Mouse (Mus musculus): Measurements from ENCODE around the gene Ctdsp1. TPM values are rescaled to one million over a fixed set of nuclear protein-coding genes. Genes with fewer than 3 reads are reported as not detected.

Ctdsp1 gene
- polyA plus RNA-seq, 1 experiment from 2014 or later = 78.9 TPM

DNA sequence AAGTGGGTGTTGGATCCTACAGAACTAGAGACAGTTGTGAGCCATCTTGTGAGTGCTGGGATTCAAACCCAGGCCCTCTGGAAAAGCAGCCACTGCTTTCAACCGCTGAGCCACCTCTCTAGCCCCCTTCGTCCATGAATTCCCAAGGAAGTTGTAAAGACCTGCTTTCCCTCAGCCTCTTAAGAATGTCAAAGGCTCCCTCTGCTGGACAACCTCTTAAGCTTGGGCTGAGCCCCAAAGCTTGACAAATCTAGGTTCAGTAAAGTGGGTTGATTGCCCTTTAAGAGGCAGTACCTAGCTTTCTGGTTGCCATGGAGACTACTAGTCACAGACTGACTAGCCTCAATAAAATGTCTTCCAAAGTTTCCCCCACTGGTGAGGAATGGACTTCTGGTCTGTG, 29.5 kb upstream of the Ctdsp1 start, which contains the start of gene Catip:
Gene Catip (plus strand): TSS at position 297 of the 400 bp plus-strand sequence.
- H3K4me3 ChIP-seq = no peak within 1 kb of the TSS
- no peak within 1 kb of the TSS for H3K27ac ChIP-seq
- H3K9ac ChIP-seq = no peak within 1 kb of the TSS
- H3K4me1 ChIP-seq = peaks cover 5% of the 10 kb centered on the region; the same call in 1 of the 2 replicates
- WGBS = 2% methylated on average over 2 of the region's 2 CpGs
- peak; percentile 53; the same call in 1 of the 2 replicates for ATAC-seq (ENCODE audit: insufficient number of reproducible peaks, insufficient read depth, low FRiP score, low TSS enrichment)
- H3K27me3 ChIP-seq = no peaks in the 10 kb centered on the region
- no peak within 1 kb of the TSS for H3K4me2 ChIP-seq (replicated peaks)
- no peaks in the 10 kb centered on the region for H3K9me3 ChIP-seq
- H3K36me3 ChIP-seq = no peaks in the 10 kb centered on the region

GRCm38 (mm10) chr1:74362325-74363229, 28.7 kb upstream of the Ctdsp1 start:
- Histone ChIP-seq H3K4me3 (no peak overlapping the region), H3K27ac (no peak overlapping the region), H3K9ac (no peak overlapping the region), H3K4me2 (replicated peaks) (no peak overlapping the region), H3K9me3 (no peaks in the 10 kb centered on the region), H3K27me3 (no peaks in the 10 kb centered on the region), H3K4me1 (peaks cover 5% of the 10 kb centered on the region; the same call in 1 of the 2 replicates), H3K36me3 (no peaks in the 10 kb centered on the region)
- 61% methylated on average over 17 of the region's 17 CpGs for WGBS
- ATAC-seq (ENCODE audit: insufficient number of reproducible peaks, insufficient read depth, low FRiP score, low TSS enrichment) = peak; percentile 65

DNA sequence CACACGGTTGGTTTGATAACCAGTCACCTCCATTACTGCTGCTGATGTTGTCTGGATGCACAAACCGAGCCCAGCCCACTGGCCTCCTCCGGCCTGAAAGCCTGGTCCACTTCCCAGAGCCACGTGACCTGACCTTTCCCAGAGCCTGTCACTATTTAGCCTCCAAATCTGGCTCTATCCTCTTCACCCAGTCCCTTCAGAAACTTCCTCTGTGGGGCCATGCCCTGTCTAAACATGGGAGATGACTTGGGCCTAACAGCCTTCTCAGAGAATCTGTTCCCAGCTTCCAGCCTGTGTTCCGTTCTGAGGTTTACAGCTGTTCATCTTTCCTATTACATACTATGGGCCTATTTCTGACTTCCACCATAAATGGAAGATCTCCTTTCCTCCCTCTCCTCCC, 27.9 kb upstream of the Ctdsp1 start:
- H3K27me3 ChIP-seq = no peaks in the 10 kb centered on the region
- no peak overlapping the region for H3K9ac ChIP-seq
- peaks cover 5% of the 10 kb centered on the region; the same call in 1 of the 2 replicates for H3K4me1 ChIP-seq
- no peak overlapping the region for H3K4me2 ChIP-seq (replicated peaks)
- H3K36me3 ChIP-seq = no peaks in the 10 kb centered on the region
- no peaks in the 10 kb centered on the region for H3K9me3 ChIP-seq
- 68% methylated on average over 5 of the region's 5 CpGs for WGBS
- H3K4me3 ChIP-seq = no peak overlapping the region
- no peak overlapping the region for H3K27ac ChIP-seq
- ATAC-seq (ENCODE audit: insufficient number of reproducible peaks, insufficient read depth, low FRiP score, low TSS enrichment) = no peak

DNA sequence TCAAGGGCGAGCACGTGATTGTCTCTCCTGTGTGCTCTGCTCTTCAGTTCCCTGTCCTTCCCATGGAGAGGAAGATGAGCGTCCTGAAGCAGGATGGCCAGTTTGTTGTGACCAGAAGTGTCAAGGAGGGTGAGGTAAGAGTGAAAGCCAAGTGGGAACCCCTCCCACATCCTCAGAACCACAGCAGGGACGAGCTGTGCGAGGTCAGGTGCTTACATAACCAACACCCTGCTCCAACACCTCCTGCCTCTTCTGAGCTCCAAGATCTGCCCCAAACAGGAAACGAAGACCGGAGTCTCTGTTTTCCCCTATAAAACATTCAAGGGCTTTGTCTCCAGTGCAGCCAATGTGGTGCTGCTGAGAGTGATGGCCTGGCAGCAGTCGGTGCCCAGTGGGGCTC, 27.0 kb upstream of the Ctdsp1 start:
- Histone ChIP-seq H3K27me3 (no peaks in the 10 kb centered on the region), H3K9me3 (no peaks in the 10 kb centered on the region), H3K9ac (no peak overlapping the region), H3K4me1 (peaks cover 5% of the 10 kb centered on the region; the same call in 1 of the 2 replicates), H3K4me3 (no peak overlapping the region), H3K27ac (no peak overlapping the region), H3K4me2 (replicated peaks) (no peak overlapping the region), H3K36me3 (no peaks in the 10 kb centered on the region)
- ATAC-seq (ENCODE audit: insufficient number of reproducible peaks, insufficient read depth, low FRiP score, low TSS enrichment) = no peak
- 77% methylated on average over 8 of the region's 8 CpGs for WGBS

DNA sequence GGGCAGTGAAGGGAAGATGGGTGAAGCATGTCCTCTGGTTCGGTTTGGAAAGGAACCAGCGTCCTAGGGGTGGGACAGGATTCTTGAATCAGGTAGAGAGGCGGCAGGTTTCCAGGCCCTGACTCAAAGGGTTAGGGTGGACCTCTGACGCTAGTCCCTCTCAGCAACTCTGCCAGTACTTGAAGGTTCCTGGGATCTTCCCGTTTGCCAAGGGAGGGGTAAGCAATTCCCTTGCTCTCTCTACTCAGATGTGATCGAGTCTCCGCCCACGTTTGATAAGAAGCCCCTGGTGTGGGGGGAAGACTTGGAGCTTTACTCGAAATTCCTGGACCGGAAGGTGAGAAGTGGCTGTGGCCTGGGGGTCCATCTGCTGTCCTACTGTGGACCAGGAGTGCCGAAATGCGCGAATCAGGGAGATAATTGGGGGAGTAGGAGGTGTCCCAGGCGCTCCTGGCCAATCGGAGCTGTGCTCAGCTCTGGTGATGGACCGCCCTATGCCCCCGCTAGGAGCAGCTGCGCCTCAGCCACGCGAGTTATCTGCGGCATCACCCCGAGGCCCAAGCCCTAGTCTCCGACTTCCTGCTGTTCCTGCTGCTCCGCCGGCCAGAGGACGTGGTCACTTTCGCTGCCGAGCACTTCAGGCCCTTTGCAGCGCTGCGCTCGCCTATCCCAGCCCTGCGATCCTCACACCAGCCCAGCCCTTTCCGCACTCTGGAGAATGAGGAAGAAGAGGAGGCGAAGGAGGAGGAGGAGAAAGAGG, 23.2 kb upstream of the Ctdsp1 start:
- Histone ChIP-seq H3K4me3 (peak overlapping the region; percentile 31), H3K4me1 (no peaks in the 10 kb centered on the region), H3K4me2 (replicated peaks) (peak overlapping the region; percentile 58), H3K36me3 (no peaks in the 10 kb centered on the region), H3K27ac (no peak overlapping the region), H3K27me3 (no peaks in the 10 kb centered on the region), H3K9ac (peak overlapping the region; percentile 49; the same call in 1 of the 2 replicates), H3K9me3 (no peaks in the 10 kb centered on the region)
- 17% methylated on average over 34 of the region's 34 CpGs for WGBS
- no peak for ATAC-seq (ENCODE audit: insufficient number of reproducible peaks, insufficient read depth, low FRiP score, low TSS enrichment)

- Histone ChIP-seq H3K27ac (no peak overlapping the region), H3K9me3 (no peaks in the 10 kb centered on the region)
- WGBS = 51% methylated on average over 4 of the region's 4 CpGs
These were observed 21.3 kb upstream of the Ctdsp1 start for GRCm38 (mm10) chr1:74370040-74370439.

DNA sequence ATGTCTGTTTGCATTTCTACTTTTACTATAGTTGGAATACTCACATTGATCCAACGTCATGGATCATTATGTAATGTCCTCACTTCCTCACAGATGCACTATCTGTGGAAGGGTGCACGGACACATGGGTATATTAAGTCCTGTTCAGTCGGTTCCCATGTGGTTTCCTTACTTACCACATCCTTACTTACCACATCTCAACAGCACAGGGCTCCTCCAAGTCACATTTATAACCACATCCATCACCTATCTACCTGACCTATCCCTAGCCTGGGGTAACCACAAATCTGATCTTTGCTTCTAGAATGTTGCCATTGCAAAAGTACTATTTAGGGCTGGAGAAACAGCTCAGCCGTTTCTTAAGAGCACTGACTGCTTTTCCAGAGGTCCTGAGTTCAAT, 17.9 kb upstream of the Ctdsp1 start:
- Histone ChIP-seq H3K27me3 (no peaks in the 10 kb centered on the region), H3K4me3 (no peak overlapping the region), H3K9me3 (no peaks in the 10 kb centered on the region), H3K27ac (no peak overlapping the region), H3K4me2 (replicated peaks) (no peak overlapping the region), H3K4me1 (peaks cover 4% of the 10 kb centered on the region; the same call in 1 of the 2 replicates), H3K36me3 (no peaks in the 10 kb centered on the region), H3K9ac (no peak overlapping the region)
- no peak for ATAC-seq (ENCODE audit: insufficient number of reproducible peaks, insufficient read depth, low FRiP score, low TSS enrichment)
- 78% methylated on average over 4 of the region's 4 CpGs for WGBS

More at GRCm38 (mm10) chr1:74370040-74370439, 21.3 kb upstream of the Ctdsp1 start:
- no peak overlapping the region for H3K4me3 ChIP-seq
- no peaks in the 10 kb centered on the region for H3K27me3 ChIP-seq
- no peak for ATAC-seq (ENCODE audit: insufficient number of reproducible peaks, insufficient read depth, low FRiP score, low TSS enrichment)
- H3K36me3 ChIP-seq = no peaks in the 10 kb centered on the region
- H3K4me1 ChIP-seq = peaks cover 2% of the 10 kb centered on the region; the same call in 1 of the 2 replicates
- no peak overlapping the region for H3K4me2 ChIP-seq (replicated peaks)
- H3K9ac ChIP-seq = no peak overlapping the region

GRCm38 (mm10) chr1:74374980-74375379, 16.3 kb upstream of the Ctdsp1 start, which contains the start of gene Slc11a1:
TSS of gene Slc11a1 (plus strand) at chr1:74375195.
- no peak for ATAC-seq (ENCODE audit: insufficient number of reproducible peaks, insufficient read depth, low FRiP score, low TSS enrichment)
- H3K4me3 ChIP-seq = no peak within 1 kb of the TSS

GRCm38 (mm10) chr1:74375561-74375960, 15.7 kb upstream of the Ctdsp1 start:
- Histone ChIP-seq H3K27me3 (no peaks in the 10 kb centered on the region), H3K27ac (no peak overlapping the region)
- no peak for ATAC-seq (ENCODE audit: insufficient number of reproducible peaks, insufficient read depth, low FRiP score, low TSS enrichment)

More at GRCm38 (mm10) chr1:74374980-74375379, 16.3 kb upstream of the Ctdsp1 start, which contains the start of gene Slc11a1:
- Histone ChIP-seq H3K9me3 (no peaks in the 10 kb centered on the region), H3K36me3 (no peaks in the 10 kb centered on the region), H3K4me1 (peaks cover 4% of the 10 kb centered on the region; the same call in 1 of the 2 replicates), H3K9ac (no peak within 1 kb of the TSS), H3K4me2 (replicated peaks) (no peak within 1 kb of the TSS), H3K27me3 (no peaks in the 10 kb centered on the region), H3K27ac (no peak within 1 kb of the TSS)
- WGBS = 79% methylated on average over 8 of the region's 8 CpGs

GRCm38 (mm10) chr1:74376396-74376795, 14.9 kb upstream of the Ctdsp1 start:
- H3K9me3 ChIP-seq = no peaks in the 10 kb centered on the region
- no peak overlapping the region for H3K27ac ChIP-seq
- WGBS = 75% methylated on average over 4 of the region's 4 CpGs

More at GRCm38 (mm10) chr1:74375561-74375960, 15.7 kb upstream of the Ctdsp1 start:
- H3K36me3 ChIP-seq = no peaks in the 10 kb centered on the region
- peaks cover 4% of the 10 kb centered on the region; the same call in 1 of the 2 replicates for H3K4me1 ChIP-seq
- no peaks in the 10 kb centered on the region for H3K9me3 ChIP-seq
- H3K9ac ChIP-seq = no peak overlapping the region
- no peak overlapping the region for H3K4me2 ChIP-seq (replicated peaks)
- H3K4me3 ChIP-seq = no peak overlapping the region
- WGBS = 73% methylated on average over 10 of the region's 10 CpGs

GRCm38 (mm10) chr1:74379058-74379504, 12.2 kb upstream of the Ctdsp1 start:
- H3K9ac ChIP-seq = no peak overlapping the region
- no peak overlapping the region for H3K4me2 ChIP-seq (replicated peaks)
- 81% methylated on average over 7 of the region's 7 CpGs for WGBS
- no peak for ATAC-seq (ENCODE audit: insufficient number of reproducible peaks, insufficient read depth, low FRiP score, low TSS enrichment)
- H3K9me3 ChIP-seq = no peaks in the 10 kb centered on the region
- no peaks in the 10 kb centered on the region for H3K36me3 ChIP-seq
- H3K4me3 ChIP-seq = no peak overlapping the region
- no peak overlapping the region for H3K27ac ChIP-seq
- H3K27me3 ChIP-seq = no peaks in the 10 kb centered on the region
- peaks cover 4% of the 10 kb centered on the region; the same call in 1 of the 2 replicates for H3K4me1 ChIP-seq

More at GRCm38 (mm10) chr1:74376396-74376795, 14.9 kb upstream of the Ctdsp1 start:
- H3K9ac ChIP-seq = no peak overlapping the region
- H3K4me3 ChIP-seq = no peak overlapping the region
- no peak for ATAC-seq (ENCODE audit: insufficient number of reproducible peaks, insufficient read depth, low FRiP score, low TSS enrichment)
- peaks cover 4% of the 10 kb centered on the region; the same call in 1 of the 2 replicates for H3K4me1 ChIP-seq
- no peak overlapping the region for H3K4me2 ChIP-seq (replicated peaks)
- H3K27me3 ChIP-seq = no peaks in the 10 kb centered on the region
- H3K36me3 ChIP-seq = no peaks in the 10 kb centered on the region

All from embryonic facial prominence, embryonic 12.5 days (tissue).